Mouse (Mus musculus) kidney, adult 2 months (tissue): Measurements from ENCODE around the gene Arl3.

Experiments used
- CTCF ChIP-seq: fragments of 200-500 bp; conservative IDR thresholded peaks from 2 replicates; pipeline ENCODE4 v1.5.1; 2011; ENCODE audit warnings: low read depth, mild to moderate bottlenecking, control low read depth, low read length, moderate library complexity, mixed read lengths; ENCODE audit not compliant: insufficient read depth, insufficient read length
- POLR2A ChIP-seq: fragments of 200-500 bp; IDR thresholded peaks from one replicate; pipeline ENCODE4 v1.6.1; 2011; ENCODE audit warnings: low read depth, low read length, control low read depth

DNA sequence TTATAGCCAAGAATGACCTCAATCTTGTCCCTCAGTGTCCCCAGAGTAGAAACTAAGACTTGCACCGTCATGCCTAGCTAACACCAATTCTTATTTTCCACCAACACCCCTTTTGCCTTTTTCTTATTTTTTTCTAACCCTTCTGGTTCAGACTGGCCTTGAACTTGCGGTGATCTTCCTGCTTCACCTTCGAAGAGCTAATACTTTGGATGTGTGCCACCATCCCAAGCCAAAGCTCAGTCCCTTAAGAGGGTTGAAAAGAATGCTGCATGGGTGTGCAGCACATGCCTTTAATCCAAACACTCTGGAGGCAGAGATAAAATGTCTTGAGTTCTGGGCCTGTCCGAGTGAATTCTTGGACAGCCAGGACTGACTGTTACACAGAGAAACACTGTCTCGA lies 62.6 kb downstream of the Arl3 start:
- no peak for TF ChIP-seq CTCF
- TF ChIP-seq POLR2A: no peak
